Mouse (Mus musculus) embryonic fibroblast, embryonic 13.5 days (primary cell): Measurements from ENCODE around the gene Psmb3. TPM values are rescaled to one million over a fixed set of nuclear protein-coding genes. Genes with fewer than 3 reads are reported as not detected.
A peak's percentile ranks its signal among the peaks of the same experiment; 100 is the strongest.

Source experiments
- H3K27ac ChIP-seq: 2 replicates; pipeline ENCODE4 v1.5.1; 2012; ENCODE audit warnings: low read length, control low read depth, inconsistent platforms; ENCODE audit not compliant: insufficient read depth
- H3K4me1 ChIP-seq: 2 replicates; pipeline ENCODE4 v1.6.1; 2011; ENCODE audit warnings: low read length; ENCODE audit not compliant: control insufficient read depth, insufficient read depth
- H3K4me3 ChIP-seq: 2 replicates; pipeline ENCODE4 v1.5.1; 2011; ENCODE audit warnings: mild to moderate bottlenecking, control low read depth, low read length; ENCODE audit not compliant: insufficient read depth
- CTCF ChIP-seq: IDR thresholded peaks from 2 replicates; pipeline ENCODE4 v1.5.1; 2011; ENCODE audit warnings: mild to moderate bottlenecking, control low read depth, low read length, moderate library complexity, borderline replicate concordance; ENCODE audit not compliant: insufficient read depth
- POLR2A ChIP-seq: IDR thresholded peaks from 2 replicates; pipeline ENCODE4 v1.6.1; 2011; ENCODE audit warnings: low read depth, mild to moderate bottlenecking, control low read depth, low read length, moderate library complexity
- polyA plus RNA-seq: library from polyadenylated mRNA; stranded (reverse); fragments of >200 nt; gene quantifications from 2 replicates; pipeline ENCODE4 v1.2.4, GENCODE M21; 2011; ENCODE audit warnings: low read depth; ENCODE audit not compliant: missing spikeins, insufficient read length

Gene Psmb3
- polyA plus RNA-seq, 1 experiment = 229 TPM

DNA sequence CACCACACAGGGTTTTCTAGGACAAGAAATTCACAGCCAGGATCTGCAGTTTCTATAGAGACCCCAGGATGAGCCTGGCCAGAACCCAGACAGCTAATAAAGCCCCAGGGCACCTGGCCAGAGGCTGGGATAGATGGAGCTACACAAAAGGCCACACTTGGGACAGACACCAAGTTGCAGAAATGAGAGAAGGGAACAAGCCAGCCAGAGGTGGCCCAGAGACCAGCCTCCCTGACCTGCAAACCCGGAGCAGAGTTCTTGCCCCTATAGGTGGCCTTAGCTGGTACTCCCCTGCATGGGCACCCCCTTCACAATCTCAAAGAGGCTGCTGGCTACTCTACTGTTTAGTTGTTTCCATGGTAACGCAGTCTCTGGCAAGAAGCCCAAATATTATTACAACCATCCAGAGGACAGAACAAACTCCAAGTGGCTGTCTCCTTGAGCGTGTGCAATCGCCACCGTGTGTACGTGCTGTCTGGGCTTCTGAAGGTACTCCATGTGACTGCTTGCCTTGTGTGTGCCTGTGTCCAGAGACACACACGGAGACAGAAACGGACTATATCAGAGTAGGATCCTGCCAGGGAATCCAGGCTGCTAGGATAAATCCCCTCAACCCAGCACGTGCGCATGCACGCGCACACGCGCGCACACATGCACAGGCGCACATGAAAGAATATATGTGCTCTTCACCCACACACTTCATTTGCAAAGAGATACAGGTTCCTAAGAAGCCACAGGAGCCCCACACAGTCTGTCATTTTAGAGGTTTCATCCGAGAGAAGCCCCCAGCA is 8.1 kb upstream of the Psmb3 start:
- H3K4me1 ChIP-seq = peaks cover 7% of the 10 kb centered on the region
- H3K27ac ChIP-seq = no peak overlapping the region
- TF ChIP-seq POLR2A = no peak
- TF ChIP-seq CTCF = no peak
- no peak overlapping the region for H3K4me3 ChIP-seq

DNA sequence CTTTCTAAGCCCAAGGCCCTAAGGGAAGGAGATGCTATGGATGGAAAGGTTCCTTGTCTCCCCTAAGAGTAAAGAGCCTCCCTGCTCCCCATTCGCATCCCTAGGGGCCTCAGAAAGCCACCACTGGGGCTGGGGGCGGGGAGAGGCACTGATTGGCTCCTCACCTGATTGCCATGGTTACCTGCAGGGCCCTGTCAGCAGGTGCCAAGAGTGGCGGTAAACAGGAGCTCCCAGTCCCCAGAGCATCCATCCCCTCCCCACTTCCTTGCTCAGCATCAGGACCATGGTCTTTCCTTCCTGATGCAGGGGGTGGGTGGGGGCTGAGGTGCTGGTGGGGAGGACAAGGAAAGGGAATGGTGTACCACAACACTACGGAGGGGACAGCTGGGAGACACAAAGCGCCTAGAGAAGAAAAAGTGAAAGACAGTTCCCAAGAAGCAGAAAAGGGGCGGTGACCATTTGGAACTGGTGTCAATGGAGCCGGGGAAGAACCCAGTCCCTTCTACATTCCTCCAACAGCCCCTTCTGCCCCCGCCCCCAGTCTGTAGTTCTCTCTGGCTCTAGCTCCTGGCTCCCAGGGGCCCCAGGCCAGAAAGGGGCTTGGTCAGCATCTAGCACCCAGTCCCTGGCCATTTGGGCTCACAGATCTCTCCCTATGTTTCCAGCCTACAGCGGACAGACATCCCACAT is 7.3 kb upstream of the Psmb3 start:
- Histone ChIP-seq H3K27ac (no peak overlapping the region), H3K4me1 (peaks cover 7% of the 10 kb centered on the region), H3K4me3 (no peak overlapping the region)
- TF ChIP-seq POLR2A (no peak), CTCF (no peak)

- Histone ChIP-seq H3K4me3 (no peak overlapping the region), H3K27ac (no peak overlapping the region), H3K4me1 (peaks cover 7% of the 10 kb centered on the region)
- TF ChIP-seq POLR2A = no peak
- no peak for TF ChIP-seq CTCF
These were observed 6.5 kb upstream of the Psmb3 start for GRCm38 (mm10) chr11:97696669-97697068.

GRCm38 (mm10) chr11:97697199-97697890 is 5.9 kb upstream of the Psmb3 start:
- Histone ChIP-seq H3K4me1 (peaks cover 7% of the 10 kb centered on the region), H3K27ac (no peak overlapping the region), H3K4me3 (peak overlapping the region; percentile 78)
- TF ChIP-seq POLR2A (no peak), CTCF (no peak)

GRCm38 (mm10) chr11:97697891-97698529 is 5.2 kb upstream of the Psmb3 start:
- TF ChIP-seq POLR2A (no peak), CTCF (no peak)
- H3K4me3 ChIP-seq = peak overlapping the region; percentile 78
- H3K4me1 ChIP-seq = peaks cover 7% of the 10 kb centered on the region
- H3K27ac ChIP-seq = 0 out of 2 replicates have a peak overlapping the region, but pooled peaks have one; percentile 9

DNA sequence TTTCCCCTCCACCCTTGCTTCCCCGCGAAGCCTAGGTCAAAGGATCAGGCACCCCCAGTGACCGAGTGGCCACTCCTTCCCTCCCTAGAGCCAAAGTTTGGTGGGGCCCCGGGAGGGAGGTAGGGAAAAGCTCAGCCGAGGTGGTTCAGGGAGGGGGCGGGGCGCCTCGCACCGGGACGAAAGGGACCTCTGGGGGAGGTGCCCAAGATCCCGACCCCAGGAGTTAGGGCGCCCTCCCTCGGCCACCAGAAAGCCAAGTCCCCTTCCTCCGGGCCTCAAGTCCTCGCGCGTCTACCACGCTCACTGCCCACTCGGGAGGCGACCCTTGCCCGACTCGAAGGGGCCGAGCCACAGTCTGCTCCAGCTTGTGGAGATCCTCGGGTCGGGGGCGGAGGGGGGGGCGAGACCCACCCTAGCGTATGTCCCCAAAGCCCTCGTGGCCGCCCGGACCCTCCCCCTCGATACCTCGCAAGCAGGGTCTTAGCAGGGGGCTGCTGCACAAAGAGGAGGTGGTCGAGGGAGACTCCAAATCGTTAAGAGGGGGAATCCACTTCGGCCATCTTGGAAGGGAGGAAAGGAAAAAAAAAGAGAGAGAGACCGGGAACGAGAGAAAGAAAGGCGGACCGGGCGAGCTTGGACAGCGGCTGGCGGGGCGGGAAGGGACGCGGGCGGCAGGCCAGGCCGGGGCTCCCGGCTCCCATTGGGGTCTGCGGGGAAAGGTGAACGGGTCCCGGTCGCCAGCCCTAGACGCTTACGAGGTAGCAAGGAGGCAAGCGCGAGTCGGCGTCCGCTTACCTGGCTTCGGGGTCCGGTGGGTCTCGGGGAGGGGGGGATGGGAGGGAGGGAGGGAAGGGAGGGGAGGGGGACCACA is 4.2 kb upstream of the Psmb3 start:
- peak; percentile 38; the same call in 1 of the 2 replicates for TF ChIP-seq CTCF
- TF ChIP-seq POLR2A = peak; percentile 20; the same call in 1 of the 2 replicates
- H3K4me1 ChIP-seq = peaks cover 7% of the 10 kb centered on the region

GRCm38 (mm10) chr11:97699626-97700002 is 3.6 kb upstream of the Psmb3 start:
- Histone ChIP-seq H3K27ac (peak overlapping the region; percentile 98), H3K4me3 (peak overlapping the region; percentile 60), H3K4me1 (peaks cover 7% of the 10 kb centered on the region)
- TF ChIP-seq POLR2A = peak; percentile 90
- TF ChIP-seq CTCF = no peak

More for the DNA sequence above, 4.2 kb upstream of the Psmb3 start:
- H3K27ac ChIP-seq = peak overlapping the region; percentile 62
- H3K4me3 ChIP-seq = peak overlapping the region; percentile 78

DNA sequence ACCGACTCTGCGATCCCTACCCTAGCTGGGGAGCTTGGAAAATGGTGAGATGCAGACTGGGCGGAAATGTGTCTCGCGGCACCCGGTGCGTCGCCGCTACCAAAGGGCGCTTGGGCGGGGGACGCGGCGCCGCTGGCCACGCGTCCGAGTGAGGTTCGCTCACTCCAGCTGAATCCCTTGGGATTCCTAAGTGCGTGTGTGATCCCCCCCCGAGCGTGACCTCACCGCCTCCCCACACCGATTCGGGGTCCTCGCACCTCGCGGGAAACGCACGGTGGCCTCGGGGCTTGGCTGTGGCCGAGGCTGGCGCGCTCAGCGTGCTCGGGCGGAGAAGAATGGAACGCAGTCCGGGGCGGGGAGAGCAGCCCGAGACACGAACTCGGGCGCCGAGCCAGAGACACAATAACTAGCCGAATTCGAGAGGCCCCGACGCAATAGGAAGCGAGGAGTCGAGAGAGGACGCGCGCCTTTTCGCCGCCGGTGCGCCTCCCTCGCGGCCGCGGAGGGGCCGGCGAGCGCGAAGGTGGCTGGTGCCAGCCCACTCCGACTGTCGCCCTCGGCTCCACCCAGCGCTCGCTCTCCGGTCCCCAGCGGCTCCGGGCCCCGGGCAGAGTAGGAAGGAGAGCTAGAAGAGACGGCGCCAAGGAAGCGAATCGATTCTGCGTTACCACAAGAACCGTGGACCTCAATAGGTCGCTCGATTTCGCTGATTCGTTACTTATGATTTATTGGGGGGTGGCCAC is 3.0 kb upstream of the Psmb3 start, which contains the start of gene Pcgf2:
Pcgf2 (minus strand) TSS at position 495 of the 743 bp plus-strand sequence.
- peaks cover 5% of the 10 kb centered on the region for H3K4me1 ChIP-seq

More for the DNA sequence above, 3.0 kb upstream of the Psmb3 start, which contains the start of gene Pcgf2:
- H3K27ac ChIP-seq = peak within 1 kb of the TSS; percentile 98
- H3K4me3 ChIP-seq = peak within 1 kb of the TSS; percentile 78
- TF ChIP-seq POLR2A (peak; percentile 63), CTCF (no peak)
